Mouse (Mus musculus) midbrain, embryonic 11.5 days (tissue): ENCODE measurements around the gene Rnase2b. TPM values are rescaled to one million over a fixed set of nuclear protein-coding genes. Genes with fewer than 3 reads are reported as not detected.
"Not testable (repeated sequence)": the region's sequence is repeated elsewhere in the genome, so short reads cannot be mapped to it uniquely, and the experiment has no call there.

ENCODE experiments used
- ATAC-seq: fragments of 200-750 bp; cut with Nextera tagmentation; 2 replicates; pipeline ENCODE4 v1.8.0; 2017; ENCODE audit warnings: moderate TSS enrichment, moderate library complexity; ENCODE audit not compliant: low FRiP score
- DNase-seq: peaks from one replicate; pipeline ENCODE4 v3.0.0; 2015; ENCODE audit warnings: low spot score; ENCODE audit errors: missing footprints
- H3K27ac ChIP-seq: fragments of 300-500 bp; sonication (generic); 2 replicates; pipeline ENCODE4 v1.5.1; 2014; ENCODE audit warnings: low read depth, low read length
- H3K27me3 ChIP-seq: fragments of 300-500 bp; sonication (generic); 2 replicates; pipeline ENCODE4 v1.6.1; 2014; ENCODE audit warnings: mild to moderate bottlenecking, low read length, moderate library complexity, mixed read lengths; ENCODE audit not compliant: control insufficient read depth, insufficient read depth
- H3K36me3 ChIP-seq: fragments of 300-500 bp; sonication (generic); 2 replicates; pipeline ENCODE4 v1.6.1; 2014; ENCODE audit warnings: mild to moderate bottlenecking, low read length, moderate library complexity, mixed read lengths; ENCODE audit not compliant: control insufficient read depth, insufficient read depth
- H3K4me1 ChIP-seq: fragments of 300-500 bp; sonication (generic); 2 replicates; pipeline ENCODE4 v1.6.1; 2014; ENCODE audit warnings: low read length; ENCODE audit not compliant: control insufficient read depth, insufficient read depth
- H3K4me2 ChIP-seq: fragments of 300-500 bp; sonication (generic); 2 replicates; pipeline ENCODE4 v1.6.1; 2014; ENCODE audit warnings: mild to moderate bottlenecking, moderate library complexity
- H3K4me3 ChIP-seq: fragments of 300-500 bp; sonication (generic); 2 replicates; pipeline ENCODE4 v1.5.1; 2014; ENCODE audit warnings: low read depth, low read length
- H3K9ac ChIP-seq: fragments of 300-500 bp; sonication (generic); 2 replicates; pipeline ENCODE4 v1.6.1; 2014; ENCODE audit warnings: low read length
- H3K9me3 ChIP-seq: fragments of 300-500 bp; sonication (generic); 2 replicates; pipeline ENCODE4 v1.6.1; 2016; ENCODE audit warnings: low read length; ENCODE audit not compliant: control insufficient read depth
- WGBS: fragments of 180-500 bp; shearing (Covaris S2); extraction: QIAGEN DNeasy Blood & Tissue Kit; methylation state at CpG from one replicate; pipeline ENCODE4 v1.1.7; 2014; 5-methylcytosine and 5-hydroxymethylcytosine counted together
- polyA plus RNA-seq: library from polyadenylated mRNA; unstranded; fragments of >200 nt; fragmentation: Nextera tagmentation; extraction: Ambion mirVana; gene quantifications from 2 replicates; pipeline ENCODE4 v1.2.1, GENCODE M21; 2014

The Rnase2b gene
- polyA plus RNA-seq: not detected in 2 replicates

GRCm38 (mm10) chr14:51161976-51162375 lies at the start of gene Rnase2b:
Gene Rnase2b (plus strand): TSS chr14:51162260.
- H3K4me2 ChIP-seq, H3K9me3 ChIP-seq, DNase-seq, ATAC-seq, H3K9ac ChIP-seq, H3K4me3 ChIP-seq, H3K27ac ChIP-seq, H3K4me1 ChIP-seq, H3K36me3 ChIP-seq, H3K27me3 ChIP-seq: not testable (repeated sequence)
- 92% methylated on average over 3 of the region's 3 CpGs for WGBS

- ATAC-seq (no peak), DNase-seq (no peak)
- Histone ChIP-seq H3K27me3 (no peaks in the 10 kb centered on the region), H3K4me1 (no peaks in the 10 kb centered on the region), H3K9me3 (no peaks in the 10 kb centered on the region; the same call in 1 of the 2 replicates), H3K9ac (no peak overlapping the region), H3K27ac (no peak overlapping the region), H3K36me3 (no peaks in the 10 kb centered on the region), H3K4me2 (0 out of 2 replicates have a peak overlapping the region, but pooled peaks have one; percentile 3), H3K4me3 (no peak overlapping the region)
- WGBS: 24% methylated on average over 9 of the region's 9 CpGs
Measured at GRCm38 (mm10) chr14:51113476-51113875, 48.6 kb upstream of the Rnase2b start.

GRCm38 (mm10) chr14:51113916-51114560 lies 48.0 kb upstream of the Rnase2b start, which contains the start of gene Eddm3b:
Gene Eddm3b (plus strand): TSS chr14:51114426.
- 38% methylated on average over 12 of the region's 12 CpGs for WGBS
- ATAC-seq: no peak

GRCm38 (mm10) chr14:51125684-51126083 lies 36.4 kb upstream of the Rnase2b start:
- Histone ChIP-seq H3K9me3 (no peaks in the 10 kb centered on the region), H3K27ac (no peak overlapping the region), H3K9ac (no peak overlapping the region), H3K36me3 (no peaks in the 10 kb centered on the region), H3K4me1 (no peaks in the 10 kb centered on the region), H3K27me3 (no peaks in the 10 kb centered on the region), H3K4me3 (no peak overlapping the region), H3K4me2 (no peak overlapping the region)
- no peak for ATAC-seq
- DNase-seq: no peak
- 89% methylated on average over 6 of the region's 6 CpGs for WGBS

More at GRCm38 (mm10) chr14:51113916-51114560, 48.0 kb upstream of the Rnase2b start, which contains the start of gene Eddm3b:
- H3K4me1 ChIP-seq: no peaks in the 10 kb centered on the region
- no peak within 1 kb of the TSS for H3K27ac ChIP-seq
- H3K9ac ChIP-seq: no peak within 1 kb of the TSS
- no peak within 1 kb of the TSS for H3K4me3 ChIP-seq
- 0 out of 2 replicates have a peak within 1 kb of the TSS, but pooled peaks have one; percentile 3 for H3K4me2 ChIP-seq
- no peak for DNase-seq
- H3K36me3 ChIP-seq: no peaks in the 10 kb centered on the region
- H3K9me3 ChIP-seq: no peaks in the 10 kb centered on the region; the same call in 1 of the 2 replicates
- H3K27me3 ChIP-seq: no peaks in the 10 kb centered on the region

GRCm38 (mm10) chr14:51127648-51128258 lies 34.3 kb upstream of the Rnase2b start:
- DNase-seq (no peak), ATAC-seq (0 out of 2 replicates have a peak, but pooled peaks have one; percentile 24)
- Histone ChIP-seq H3K9ac (no peak overlapping the region), H3K4me3 (no peak overlapping the region), H3K27ac (no peak overlapping the region), H3K4me2 (no peak overlapping the region), H3K9me3 (no peaks in the 10 kb centered on the region), H3K36me3 (no peaks in the 10 kb centered on the region), H3K27me3 (no peaks in the 10 kb centered on the region), H3K4me1 (no peaks in the 10 kb centered on the region)
- 83% methylated on average over 2 of the region's 2 CpGs for WGBS

- no peak overlapping the region for H3K4me3 ChIP-seq
- no peak overlapping the region for H3K4me2 ChIP-seq
- H3K27ac ChIP-seq: no peak overlapping the region
- no peak for ATAC-seq
- no peaks in the 10 kb centered on the region for H3K9me3 ChIP-seq
- no peaks in the 10 kb centered on the region for H3K36me3 ChIP-seq
- no peak for DNase-seq
- H3K4me1 ChIP-seq: no peaks in the 10 kb centered on the region
- WGBS: 81% methylated on average over 9 of the region's 9 CpGs
- H3K9ac ChIP-seq: no peak overlapping the region
- H3K27me3 ChIP-seq: no peaks in the 10 kb centered on the region
Measured at GRCm38 (mm10) chr14:51128775-51129623, 33.1 kb upstream of the Rnase2b start.

- ATAC-seq (no peak), DNase-seq (no peak)
- no peaks in the 10 kb centered on the region for H3K36me3 ChIP-seq
- no peaks in the 10 kb centered on the region for H3K4me1 ChIP-seq
- no peak overlapping the region for H3K4me3 ChIP-seq
- 75% methylated on average over 4 of the region's 4 CpGs for WGBS
- no peak overlapping the region for H3K27ac ChIP-seq
- H3K27me3 ChIP-seq: no peaks in the 10 kb centered on the region
- no peaks in the 10 kb centered on the region for H3K9me3 ChIP-seq
- H3K4me2 ChIP-seq: no peak overlapping the region
- no peak overlapping the region for H3K9ac ChIP-seq
Measured at GRCm38 (mm10) chr14:51129624-51129975, 32.5 kb upstream of the Rnase2b start.

GRCm38 (mm10) chr14:51130315-51130940 lies 31.6 kb upstream of the Rnase2b start:
- H3K36me3 ChIP-seq: no peaks in the 10 kb centered on the region
- H3K27me3 ChIP-seq: no peaks in the 10 kb centered on the region
- no peak for DNase-seq
- no peaks in the 10 kb centered on the region for H3K4me1 ChIP-seq
- 90% methylated on average over 9 of the region's 9 CpGs for WGBS
- no peak for ATAC-seq
- H3K4me3 ChIP-seq: no peak overlapping the region
- H3K27ac ChIP-seq: no peak overlapping the region
- no peak overlapping the region for H3K9ac ChIP-seq
- no peaks in the 10 kb centered on the region for H3K9me3 ChIP-seq
- H3K4me2 ChIP-seq: no peak overlapping the region
